Mouse (Mus musculus) gastrocnemius, postnatal 4 days (tissue): Measurements from ENCODE around the gene Slc5a5. TPM values are rescaled to one million over a fixed set of nuclear protein-coding genes. Genes with fewer than 3 reads are reported as not detected.

ENCODE experiments used
- DNase-seq, 2 experiments: peaks; one replicate each; pipeline ENCODE4 v3.0.0; 2021 to 2022; ENCODE audit warnings: low spot score in 2 of 2, mixed read lengths in 2 of 2
- long read RNA-seq, 2 experiments: library from polyadenylated mRNA; stranded (forward); transcript quantifications; one replicate each; pipeline ENCODE4 v2.0.0; 2021
- total RNA-seq, 2 experiments: library from RNA; stranded (reverse); gene quantifications; 2 replicates each; pipeline ENCODE4 v1.2.3; 2021

Gene Slc5a5
- not detected for total RNA-seq
- long read RNA-seq, experiment 1 = 0 reads
- long read RNA-seq, experiment 2 = 0 reads

DNA sequence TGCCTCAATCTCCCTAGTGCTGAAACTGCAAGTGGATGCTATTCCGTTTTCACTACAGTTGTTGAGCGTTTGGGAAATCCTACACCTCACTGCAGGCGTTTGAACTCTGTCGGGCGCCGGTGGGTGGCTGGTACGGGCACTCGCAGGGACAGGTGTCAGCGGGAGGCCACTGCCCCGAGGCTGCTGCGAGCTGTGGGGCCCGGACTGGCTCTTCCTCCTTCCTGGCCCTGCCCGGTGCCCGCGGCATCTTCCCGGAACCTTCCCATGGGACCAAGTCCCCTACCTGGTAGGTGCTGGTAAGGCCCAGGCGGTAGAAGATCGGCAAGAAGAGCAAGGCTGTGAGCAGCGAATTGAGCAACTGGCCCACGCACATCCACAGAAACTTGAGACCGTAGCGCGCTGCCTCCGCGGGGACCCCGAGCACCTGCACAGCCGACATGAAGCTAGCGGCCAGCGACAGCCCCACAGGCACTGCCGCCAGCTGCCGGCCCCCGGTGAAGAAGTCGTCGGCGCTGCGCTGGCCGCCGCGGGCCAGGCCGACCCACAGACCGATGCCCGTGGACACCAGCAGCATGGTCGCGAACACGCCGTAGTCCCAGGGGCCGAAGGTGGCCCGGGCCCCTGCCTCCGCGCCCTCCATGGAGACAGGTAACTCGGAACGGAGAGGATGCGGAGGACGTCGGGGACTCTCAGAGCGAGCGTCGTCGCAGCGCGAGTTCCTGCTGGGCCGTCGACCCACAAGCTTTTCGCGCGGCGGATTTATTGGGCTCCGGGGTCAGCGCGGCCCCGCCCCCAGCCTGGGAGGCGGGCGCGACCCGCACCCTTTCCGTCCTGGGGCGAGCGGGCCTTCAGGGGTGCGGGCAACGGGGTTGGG is at the start of gene Slc5a5:
Gene Slc5a5, minus strand, starts transcription at position 736 of the 874 bp plus-strand sequence.
- no peak for DNase-seq

DNA sequence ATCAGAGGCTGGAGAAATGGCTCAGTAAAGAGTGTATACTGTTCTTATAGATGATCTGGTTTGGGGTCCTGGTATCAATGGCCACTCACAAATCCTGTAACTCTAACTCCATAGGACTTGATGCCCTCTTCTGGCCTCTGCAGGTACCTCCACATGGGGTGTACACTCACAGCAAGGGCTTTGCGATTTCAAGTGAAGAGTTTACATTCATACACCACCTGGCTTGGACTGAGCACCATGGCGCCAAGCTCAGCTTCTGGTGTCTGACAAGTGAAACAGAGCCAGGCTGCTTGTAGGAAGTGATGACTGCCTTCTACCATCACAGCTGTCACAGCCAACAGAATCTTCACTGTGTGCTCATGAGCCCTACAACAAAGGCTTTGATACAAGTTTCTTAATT is 48.9 kb upstream of the Slc5a5 start:
- DNase-seq = no peak

DNA sequence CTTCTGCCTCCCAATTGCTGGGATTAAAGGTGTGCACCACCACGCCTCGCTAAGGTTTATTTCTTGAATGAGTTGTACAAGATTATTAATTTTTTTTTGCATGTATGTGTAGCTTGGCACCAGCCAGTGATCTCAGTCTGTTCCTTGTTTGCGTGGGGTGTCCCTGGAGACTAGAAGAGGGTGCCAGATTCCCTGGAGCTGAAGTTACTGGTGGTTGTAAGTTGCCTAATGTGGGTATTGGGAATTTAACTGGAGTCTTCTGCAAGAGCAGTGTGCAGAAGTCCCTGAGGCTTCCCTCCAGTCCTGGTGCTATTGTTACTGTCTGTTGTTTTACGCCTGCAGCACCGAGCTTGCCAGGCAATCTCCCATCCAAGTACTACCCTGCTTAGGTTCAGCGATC is 44.6 kb upstream of the Slc5a5 start:
- no peak for DNase-seq

DNA sequence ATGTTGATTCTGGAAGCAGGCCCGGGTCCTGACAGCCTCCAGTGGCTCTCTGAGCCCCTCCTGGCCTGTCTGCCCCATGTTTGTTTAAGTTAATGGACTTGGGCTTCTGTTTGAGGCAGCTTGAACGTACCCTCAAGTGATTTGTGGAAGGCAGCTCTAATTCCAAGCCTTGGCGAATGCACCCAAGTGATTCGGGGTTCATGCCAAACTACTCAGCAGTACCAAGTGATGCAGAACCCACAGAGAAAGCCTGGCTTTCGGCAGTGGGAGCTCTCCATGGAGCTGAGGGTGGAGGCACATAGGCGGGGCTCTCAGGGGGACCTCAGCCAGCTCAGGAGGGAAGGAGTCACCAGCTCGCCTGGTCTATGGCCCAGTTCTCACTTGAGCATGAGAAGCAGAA is 42.2 kb upstream of the Slc5a5 start:
- no peak for DNase-seq

DNA sequence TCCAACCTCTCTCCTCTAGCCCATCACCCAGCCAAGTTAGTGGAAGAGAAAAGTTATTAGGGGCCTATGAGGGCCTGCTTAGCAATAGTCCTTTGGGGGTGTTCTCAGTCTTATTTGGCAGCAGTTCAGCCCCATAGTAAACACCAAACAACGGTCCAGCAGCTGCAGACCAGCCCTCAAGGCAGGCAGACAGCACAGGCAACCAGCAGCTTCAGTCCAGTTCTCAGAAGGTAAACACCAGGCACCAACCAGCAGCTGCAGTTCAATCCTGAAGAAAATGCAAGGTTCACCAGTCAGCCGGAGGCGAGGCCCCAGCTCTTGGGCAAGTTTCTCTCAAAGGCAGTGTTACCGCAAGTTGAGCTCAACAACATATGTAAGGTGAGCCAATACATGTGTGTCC is 40.5 kb upstream of the Slc5a5 start:
- no peak for DNase-seq

- DNase-seq = no peak
Observed at GRCm38 (mm10) chr8:70931731-70932130, 39.2 kb upstream of the Slc5a5 start.

- DNase-seq = no peak
Observed at GRCm38 (mm10) chr8:70928778-70929322, 36.3 kb upstream of the Slc5a5 start.

DNA sequence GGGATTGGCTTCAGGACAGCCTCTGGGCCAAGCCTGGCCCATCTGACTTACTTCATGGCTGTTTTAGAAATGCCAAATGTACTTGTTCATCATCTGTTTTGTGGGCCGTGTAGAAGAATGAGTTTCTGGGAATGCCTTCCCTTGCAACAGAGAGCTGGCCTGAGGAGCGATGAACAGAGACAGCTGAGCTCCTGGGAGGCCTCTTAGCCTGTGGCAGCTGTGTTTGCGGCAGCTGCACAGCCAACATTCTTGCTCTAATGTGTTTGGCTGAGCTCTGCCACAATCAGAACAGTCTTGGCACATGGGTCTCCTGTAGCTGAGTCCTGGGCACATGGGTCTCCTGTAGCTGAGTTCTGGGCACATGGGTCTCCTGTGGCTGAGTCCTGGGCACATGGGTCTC is 35.5 kb upstream of the Slc5a5 start:
- DNase-seq = peak in 1 of 2 experiments; percentile 14

DNA sequence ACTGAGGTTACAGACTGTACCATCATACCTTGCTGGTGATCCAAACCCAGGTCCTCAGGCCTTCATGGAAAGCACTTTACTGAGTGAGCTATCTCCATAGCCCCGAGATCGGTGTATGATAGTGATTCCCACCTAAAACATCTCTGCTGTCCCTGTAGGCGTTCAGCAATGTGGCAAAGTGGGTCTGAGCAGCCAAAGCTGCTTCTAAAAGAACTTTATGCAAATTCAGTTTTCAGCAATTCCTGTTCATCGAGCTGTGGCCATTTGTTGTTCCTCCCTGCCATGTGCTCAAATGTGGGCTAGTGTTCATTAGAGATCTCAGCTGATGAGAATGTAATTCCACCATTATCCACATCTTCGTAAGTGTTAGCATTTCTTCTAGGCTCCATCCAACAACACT is 33.8 kb upstream of the Slc5a5 start:
- no peak for DNase-seq

GRCm38 (mm10) chr8:70925754-70926153 is 33.2 kb upstream of the Slc5a5 start:
- no peak for DNase-seq

- no peak for DNase-seq
Observed at GRCm38 (mm10) chr8:70924151-70924550, 31.6 kb upstream of the Slc5a5 start.

- DNase-seq = no peak
Observed at GRCm38 (mm10) chr8:70920049-70920922, 27.7 kb upstream of the Slc5a5 start.

GRCm38 (mm10) chr8:70914704-70915103 is 22.1 kb upstream of the Slc5a5 start:
- no peak for DNase-seq

GRCm38 (mm10) chr8:70913523-70913922 is 21.0 kb upstream of the Slc5a5 start:
- no peak for DNase-seq

DNA sequence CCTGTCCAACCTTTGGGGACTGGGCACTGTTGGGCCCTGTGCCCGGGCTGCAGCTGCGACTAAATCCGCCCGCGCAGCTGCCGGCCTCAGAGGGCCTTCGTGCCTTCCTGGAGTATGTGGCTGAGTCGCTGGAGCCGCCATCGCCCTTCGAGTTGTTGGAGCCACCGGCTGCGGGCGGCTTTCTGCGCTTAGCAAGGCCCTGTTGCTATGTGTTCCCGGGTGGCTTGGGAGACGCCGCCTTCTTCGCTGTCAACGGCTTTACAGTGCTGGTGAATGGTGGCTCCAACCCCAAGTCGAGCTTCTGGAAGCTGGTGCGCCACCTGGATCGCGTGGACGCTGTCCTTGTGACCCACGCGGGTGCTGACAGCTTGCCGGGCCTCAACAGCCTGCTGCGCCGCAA is 20.4 kb upstream of the Slc5a5 start:
- peak in 1 of 2 experiments; percentile 46 for DNase-seq

- no peak for DNase-seq
Observed at GRCm38 (mm10) chr8:70911596-70911995, 19.0 kb upstream of the Slc5a5 start.

GRCm38 (mm10) chr8:70907518-70907917 is 15.0 kb upstream of the Slc5a5 start:
- no peak for DNase-seq

GRCm38 (mm10) chr8:70905831-70906736 is 13.5 kb upstream of the Slc5a5 start, which contains the start of gene Map1s:
TSS of gene Map1s (plus strand) at chr8:70905932.
- peak; percentile 58 to 82 for DNase-seq

GRCm38 (mm10) chr8:70905463-70905830 is 12.9 kb upstream of the Slc5a5 start:
- DNase-seq = no peak

DNA sequence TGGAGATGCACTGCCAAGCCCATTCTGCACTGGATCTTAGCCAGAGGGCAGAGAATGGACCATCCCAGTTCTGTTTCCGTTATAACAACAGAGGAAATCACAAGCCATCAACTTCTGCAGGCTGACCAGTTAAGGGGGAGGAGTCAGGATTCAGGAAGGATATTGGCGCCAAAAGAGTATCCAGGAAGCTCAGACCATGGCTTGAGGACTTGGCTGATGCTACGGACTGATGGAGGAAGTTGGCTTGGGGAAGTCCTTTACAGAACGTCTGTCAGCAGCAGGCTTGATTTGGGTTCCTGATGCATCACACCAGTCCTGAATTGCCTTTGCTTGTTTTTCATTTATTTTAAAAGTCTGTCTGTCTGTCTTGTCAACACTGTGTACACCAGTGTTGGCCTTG is 12.0 kb upstream of the Slc5a5 start:
- no peak for DNase-seq

GRCm38 (mm10) chr8:70903582-70903981 is 11.0 kb upstream of the Slc5a5 start:
- DNase-seq = no peak
